Mouse (Mus musculus): ENCODE measurements around the gene Ranbp9. TPM values are rescaled to one million over a fixed set of nuclear protein-coding genes. Genes with fewer than 3 reads are reported as not detected.

Gene Ranbp9
- polyA plus RNA-seq, 1 experiment, result 74.1 TPM

- Histone ChIP-seq H3K27ac (ENCODE audit: insufficient read depth, low read length) (no peak overlapping the region), H3K4me3 (ENCODE audit: insufficient read depth, low read length) (no peak overlapping the region), H3K4me1 (ENCODE audit: control insufficient read depth, insufficient read depth, low read length) (no peaks in the 10 kb centered on the region; the same call in 1 of the 2 replicates)
- TF ChIP-seq POLR2A (IDR thresholded peaks at IDR 0.05; ENCODE audit: low read depth, low read length), result no peak
- TF ChIP-seq CTCF (IDR thresholded peaks at IDR 0.05; ENCODE audit: borderline replicate concordance, insufficient read depth, low read length), result no peak
Measured at GRCm38 (mm10) chr13:43517371-43517770, 36.3 kb upstream of the Ranbp9 start.

GRCm38 (mm10) chr13:43516931-43517330, 35.8 kb upstream of the Ranbp9 start:
- H3K27ac ChIP-seq (ENCODE audit: insufficient read depth, low read length), result no peak overlapping the region
- no peaks in the 10 kb centered on the region; the same call in 1 of the 2 replicates for H3K4me1 ChIP-seq (ENCODE audit: control insufficient read depth, insufficient read depth, low read length)
- no peak overlapping the region for H3K4me3 ChIP-seq (ENCODE audit: insufficient read depth, low read length)
- TF ChIP-seq POLR2A (IDR thresholded peaks at IDR 0.05; ENCODE audit: low read depth, low read length) (no peak), CTCF (IDR thresholded peaks at IDR 0.05; ENCODE audit: borderline replicate concordance, insufficient read depth, low read length) (no peak)

GRCm38 (mm10) chr13:43516119-43516518, 35.0 kb upstream of the Ranbp9 start:
- H3K27ac ChIP-seq (ENCODE audit: insufficient read depth, low read length), result no peak overlapping the region
- H3K4me3 ChIP-seq (ENCODE audit: insufficient read depth, low read length), result no peak overlapping the region
- TF ChIP-seq CTCF (IDR thresholded peaks at IDR 0.05; ENCODE audit: borderline replicate concordance, insufficient read depth, low read length) (no peak), POLR2A (IDR thresholded peaks at IDR 0.05; ENCODE audit: low read depth, low read length) (no peak)
- H3K4me1 ChIP-seq (ENCODE audit: control insufficient read depth, insufficient read depth, low read length), result no peaks in the 10 kb centered on the region; the same call in 1 of the 2 replicates

GRCm38 (mm10) chr13:43514950-43515358, 33.9 kb upstream of the Ranbp9 start:
- H3K27ac ChIP-seq (ENCODE audit: insufficient read depth, low read length), result no peak overlapping the region
- H3K4me1 ChIP-seq (ENCODE audit: control insufficient read depth, insufficient read depth, low read length), result no peaks in the 10 kb centered on the region; the same call in 1 of the 2 replicates
- TF ChIP-seq CTCF (IDR thresholded peaks at IDR 0.05; ENCODE audit: borderline replicate concordance, insufficient read depth, low read length) (no peak), POLR2A (IDR thresholded peaks at IDR 0.05; ENCODE audit: low read depth, low read length) (no peak)
- no peak overlapping the region for H3K4me3 ChIP-seq (ENCODE audit: insufficient read depth, low read length)

- Histone ChIP-seq H3K4me1 (ENCODE audit: control insufficient read depth, insufficient read depth, low read length) (no peaks in the 10 kb centered on the region), H3K27ac (ENCODE audit: insufficient read depth, low read length) (no peak overlapping the region)
- TF ChIP-seq CTCF (IDR thresholded peaks at IDR 0.05; ENCODE audit: borderline replicate concordance, insufficient read depth, low read length), result no peak
- TF ChIP-seq POLR2A (IDR thresholded peaks at IDR 0.05; ENCODE audit: low read depth, low read length), result no peak
Measured at GRCm38 (mm10) chr13:43512736-43513135, 31.7 kb upstream of the Ranbp9 start.

GRCm38 (mm10) chr13:43505798-43506197, 24.7 kb upstream of the Ranbp9 start:
- Histone ChIP-seq H3K4me1 (ENCODE audit: control insufficient read depth, insufficient read depth, low read length) (no peaks in the 10 kb centered on the region), H3K4me3 (ENCODE audit: insufficient read depth, low read length) (no peak overlapping the region), H3K27ac (ENCODE audit: insufficient read depth, low read length) (no peak overlapping the region)
- TF ChIP-seq CTCF (IDR thresholded peaks at IDR 0.05; ENCODE audit: borderline replicate concordance, insufficient read depth, low read length), result no peak
- TF ChIP-seq POLR2A (IDR thresholded peaks at IDR 0.05; ENCODE audit: low read depth, low read length), result no peak

More at GRCm38 (mm10) chr13:43512736-43513135, 31.7 kb upstream of the Ranbp9 start:
- no peak overlapping the region for H3K4me3 ChIP-seq (ENCODE audit: insufficient read depth, low read length)

GRCm38 (mm10) chr13:43503395-43503850, 22.3 kb upstream of the Ranbp9 start:
- TF ChIP-seq POLR2A (IDR thresholded peaks at IDR 0.05; ENCODE audit: low read depth, low read length), result no peak
- no peak for TF ChIP-seq CTCF (IDR thresholded peaks at IDR 0.05; ENCODE audit: borderline replicate concordance, insufficient read depth, low read length)
- peak overlapping the region; percentile 28; the same call in 1 of the 2 replicates for H3K4me3 ChIP-seq (ENCODE audit: insufficient read depth, low read length)
- H3K27ac ChIP-seq (ENCODE audit: insufficient read depth, low read length), result no peak overlapping the region
- H3K4me1 ChIP-seq (ENCODE audit: control insufficient read depth, insufficient read depth, low read length), result no peaks in the 10 kb centered on the region

- Histone ChIP-seq H3K4me1 (ENCODE audit: control insufficient read depth, insufficient read depth, low read length) (peaks cover 2% of the 10 kb centered on the region; the same call in 1 of the 2 replicates), H3K27ac (ENCODE audit: insufficient read depth, low read length) (no peak overlapping the region), H3K4me3 (ENCODE audit: insufficient read depth, low read length) (no peak overlapping the region)
- TF ChIP-seq POLR2A (IDR thresholded peaks at IDR 0.05; ENCODE audit: low read depth, low read length) (no peak), CTCF (IDR thresholded peaks at IDR 0.05; ENCODE audit: borderline replicate concordance, insufficient read depth, low read length) (no peak)
Measured at GRCm38 (mm10) chr13:43501601-43502000, 20.5 kb upstream of the Ranbp9 start.

GRCm38 (mm10) chr13:43500483-43500850, 19.4 kb upstream of the Ranbp9 start:
- Histone ChIP-seq H3K4me1 (ENCODE audit: control insufficient read depth, insufficient read depth, low read length) (peaks cover 2% of the 10 kb centered on the region; the same call in 1 of the 2 replicates), H3K27ac (ENCODE audit: insufficient read depth, low read length) (no peak overlapping the region), H3K4me3 (ENCODE audit: insufficient read depth, low read length) (no peak overlapping the region)
- TF ChIP-seq CTCF (IDR thresholded peaks at IDR 0.05; ENCODE audit: borderline replicate concordance, insufficient read depth, low read length) (no peak), POLR2A (IDR thresholded peaks at IDR 0.05; ENCODE audit: low read depth, low read length) (no peak)

- no peak for TF ChIP-seq POLR2A (IDR thresholded peaks at IDR 0.05; ENCODE audit: low read depth, low read length)
- no peak for TF ChIP-seq CTCF (IDR thresholded peaks at IDR 0.05; ENCODE audit: borderline replicate concordance, insufficient read depth, low read length)
- Histone ChIP-seq H3K27ac (ENCODE audit: insufficient read depth, low read length) (no peak overlapping the region), H3K4me3 (ENCODE audit: insufficient read depth, low read length) (no peak overlapping the region), H3K4me1 (ENCODE audit: control insufficient read depth, insufficient read depth, low read length) (peaks cover 2% of the 10 kb centered on the region; the same call in 1 of the 2 replicates)
Measured at GRCm38 (mm10) chr13:43499731-43500482, 18.8 kb upstream of the Ranbp9 start.

Data from embryonic fibroblast, embryonic 13.5 days (primary cell).